Mouse (Mus musculus): ENCODE data around the gene Amy2a3. TPM values are rescaled to one million over a fixed set of nuclear protein-coding genes. Genes with fewer than 3 reads are reported as not detected.
"Not testable (repeated sequence)": the region's sequence is repeated elsewhere in the genome, so short reads cannot be mapped to it uniquely, and the experiment has no call there.

The Amy2a3 gene
- polyA plus RNA-seq (2015; fragmentation: Nextera tagmentation; extraction: Ambion mirVana), result 275 and 706 TPM in 2 replicates

DNA sequence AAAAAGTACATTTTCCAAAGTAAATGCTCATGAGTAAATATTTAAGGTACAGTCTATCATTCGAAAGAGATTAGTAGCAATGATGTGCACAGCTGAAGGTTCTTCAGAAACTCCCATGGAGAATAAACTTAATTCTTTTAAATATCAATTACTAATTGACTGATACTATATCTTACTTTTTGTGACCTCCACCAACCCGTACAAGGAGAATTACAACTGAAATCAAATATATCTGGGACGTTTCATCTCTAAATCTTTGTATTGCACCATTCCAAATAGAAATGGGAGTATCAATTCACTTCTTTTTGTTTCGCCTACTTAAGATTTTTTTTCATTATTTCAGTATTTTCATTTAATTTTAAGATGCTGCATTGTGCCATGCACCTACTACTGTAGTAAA lies at the start of gene Amy2a3:
Gene Amy2a3 (minus strand): TSS at position 101 of the 400 bp plus-strand sequence.
- not testable (repeated sequence) for H3K27ac ChIP-seq; ATAC-seq; H3K4me1 ChIP-seq (replicated peaks); H3K4me2 ChIP-seq (replicated peaks); H3K36me3 ChIP-seq; H3K9me3 ChIP-seq; H3K4me3 ChIP-seq (replicated peaks); H3K9ac ChIP-seq; H3K27me3 ChIP-seq (replicated peaks)
- WGBS, result no CpG with 5 or more reads among the region's 4 CpGs

DNA sequence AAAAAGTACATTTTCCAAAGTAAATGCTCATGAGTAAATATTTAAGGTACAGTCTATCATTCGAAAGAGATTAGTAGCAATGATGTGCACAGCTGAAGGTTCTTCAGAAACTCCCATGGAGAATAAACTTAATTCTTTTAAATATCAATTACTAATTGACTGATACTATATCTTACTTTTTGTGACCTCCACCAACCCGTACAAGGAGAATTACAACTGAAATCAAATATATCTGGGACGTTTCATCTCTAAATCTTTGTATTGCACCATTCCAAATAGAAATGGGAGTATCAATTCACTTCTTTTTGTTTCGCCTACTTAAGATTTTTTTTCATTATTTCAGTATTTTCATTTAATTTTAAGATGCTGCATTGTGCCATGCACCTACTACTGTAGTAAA lies 32.7 kb upstream of the Amy2a3 start, which contains the start of gene Amy2a2:
Gene Amy2a2 (minus strand): TSS at position 101 of the 400 bp plus-strand sequence.
- not testable (repeated sequence) for H3K27ac ChIP-seq; H3K4me3 ChIP-seq (replicated peaks); H3K4me2 ChIP-seq (replicated peaks); H3K36me3 ChIP-seq; H3K27me3 ChIP-seq (replicated peaks); H3K4me1 ChIP-seq (replicated peaks); ATAC-seq; H3K9me3 ChIP-seq; H3K9ac ChIP-seq
- WGBS, result no CpG with 5 or more reads among the region's 4 CpGs

- not testable (repeated sequence) for H3K27me3 ChIP-seq (replicated peaks); H3K9ac ChIP-seq; H3K4me1 ChIP-seq (replicated peaks); H3K36me3 ChIP-seq; H3K9me3 ChIP-seq; H3K27ac ChIP-seq; H3K4me2 ChIP-seq (replicated peaks); H3K4me3 ChIP-seq (replicated peaks)
- peak; percentile 34; the same call in 1 of the 2 replicates for ATAC-seq
Measured at GRCm38 (mm10) chr3:113345484-113345883, 21.6 kb upstream of the Amy2a3 start.

DNA sequence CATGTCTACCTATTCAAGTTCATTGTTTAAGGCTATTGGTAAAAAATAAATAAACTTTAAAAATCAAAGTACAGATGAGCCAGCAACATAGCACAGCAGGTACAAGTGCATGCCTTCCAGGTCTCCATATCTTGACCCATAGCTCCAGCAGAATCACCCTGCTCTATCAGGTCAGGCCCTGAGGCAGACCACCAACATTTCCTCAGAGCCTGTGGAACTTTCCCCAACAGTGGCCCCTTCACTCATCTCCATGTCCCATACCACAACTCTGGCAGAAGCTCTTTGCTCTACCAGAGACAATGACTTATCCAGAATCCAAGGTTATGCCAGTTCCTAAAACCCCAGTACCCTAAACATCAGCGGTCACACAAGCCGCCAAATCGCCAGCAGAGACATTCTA lies 10.9 kb downstream of the Amy2a3 start:
- H3K27ac ChIP-seq; H3K9me3 ChIP-seq; H3K4me3 ChIP-seq (replicated peaks); H3K4me2 ChIP-seq (replicated peaks); H3K36me3 ChIP-seq; H3K4me1 ChIP-seq (replicated peaks); H3K9ac ChIP-seq; H3K27me3 ChIP-seq (replicated peaks): not testable (repeated sequence)
- WGBS, result no CpG with 5 or more reads among the region's 3 CpGs
- ATAC-seq, result peak; percentile 49

DNA sequence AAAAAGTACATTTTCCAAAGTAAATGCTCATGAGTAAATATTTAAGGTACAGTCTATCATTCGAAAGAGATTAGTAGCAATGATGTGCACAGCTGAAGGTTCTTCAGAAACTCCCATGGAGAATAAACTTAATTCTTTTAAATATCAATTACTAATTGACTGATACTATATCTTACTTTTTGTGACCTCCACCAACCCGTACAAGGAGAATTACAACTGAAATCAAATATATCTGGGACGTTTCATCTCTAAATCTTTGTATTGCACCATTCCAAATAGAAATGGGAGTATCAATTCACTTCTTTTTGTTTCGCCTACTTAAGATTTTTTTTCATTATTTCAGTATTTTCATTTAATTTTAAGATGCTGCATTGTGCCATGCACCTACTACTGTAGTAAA lies 32.5 kb downstream of the Amy2a3 start, which contains the start of gene Amy2a4:
Gene Amy2a4 (minus strand): TSS at position 101 of the 400 bp plus-strand sequence.
- no CpG with 5 or more reads among the region's 4 CpGs for WGBS
- not testable (repeated sequence) for H3K36me3 ChIP-seq; ATAC-seq; H3K27me3 ChIP-seq (replicated peaks); H3K4me3 ChIP-seq (replicated peaks); H3K4me2 ChIP-seq (replicated peaks); H3K9me3 ChIP-seq; H3K4me1 ChIP-seq (replicated peaks); H3K27ac ChIP-seq; H3K9ac ChIP-seq

- H3K4me1 ChIP-seq (replicated peaks); H3K4me3 ChIP-seq (replicated peaks): not testable (repeated sequence)
- ATAC-seq, result peak; percentile 62; the same call in 1 of the 2 replicates
Measured at GRCm38 (mm10) chr3:113280285-113280684, 43.6 kb downstream of the Amy2a3 start.

DNA sequence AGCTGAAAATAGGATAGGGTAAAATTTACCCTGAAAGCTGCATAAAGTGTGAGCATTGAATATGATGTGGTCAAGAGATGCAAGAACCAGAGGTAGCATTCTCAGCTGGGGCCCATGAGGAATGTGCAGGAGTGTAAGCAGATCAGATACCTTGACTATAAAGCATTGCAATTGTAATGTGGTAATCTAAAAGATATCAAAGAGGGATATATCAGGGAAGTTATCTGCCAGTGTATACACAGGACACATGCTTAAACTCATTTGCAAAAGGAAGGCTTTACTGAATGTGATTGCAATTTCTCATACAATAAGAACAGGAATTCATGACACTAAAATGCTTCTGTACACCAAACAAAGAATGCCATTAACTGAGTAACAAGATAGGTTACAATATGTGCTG lies 44.3 kb downstream of the Amy2a3 start:
- peak; percentile 34; the same call in 1 of the 2 replicates for ATAC-seq
- not testable (repeated sequence) for H3K4me2 ChIP-seq (replicated peaks); H3K27ac ChIP-seq; H3K9ac ChIP-seq; H3K4me1 ChIP-seq (replicated peaks); H3K9me3 ChIP-seq; H3K27me3 ChIP-seq (replicated peaks); H3K4me3 ChIP-seq (replicated peaks); H3K36me3 ChIP-seq

More at GRCm38 (mm10) chr3:113280285-113280684, 43.6 kb downstream of the Amy2a3 start:
- H3K9me3 ChIP-seq; H3K36me3 ChIP-seq; H3K9ac ChIP-seq; H3K27ac ChIP-seq; H3K4me2 ChIP-seq (replicated peaks); H3K27me3 ChIP-seq (replicated peaks): not testable (repeated sequence)

Other genes with a start within 250 kb of the Amy2a3 start
- 137 and 310 TPM in 2 replicates for gene Amy2a5, start 65.2 kb downstream of the Amy2a3 start, polyA plus RNA-seq (2015; fragmentation: Nextera tagmentation; extraction: Ambion mirVana)
- gene Amy2a4, start 32.6 kb downstream of the Amy2a3 start, polyA plus RNA-seq (2015; fragmentation: Nextera tagmentation; extraction: Ambion mirVana), result 275 and 706 TPM in 2 replicates
- 275 and 706 TPM in 2 replicates for gene Amy2a2, start 32.6 kb upstream of the Amy2a3 start, polyA plus RNA-seq (2015; fragmentation: Nextera tagmentation; extraction: Ambion mirVana)
- 1,297 and 3,563 TPM in 2 replicates for gene Amy2a1, start 208.4 kb upstream of the Amy2a3 start, polyA plus RNA-seq (2015; fragmentation: Nextera tagmentation; extraction: Ambion mirVana)

All from intestine, embryonic 15.5 days (tissue).